Mouse (Mus musculus): ENCODE data around the gene Tmc7.

Tmc7 gene

GRCm38 (mm10) chr7:118498984-118499783, 85.4 kb downstream of the Tmc7 start:
- DNase-seq = no peak

GRCm38 (mm10) chr7:118494892-118495579, 89.5 kb downstream of the Tmc7 start:
- DNase-seq = no peak

GRCm38 (mm10) chr7:118493892-118494291, 90.6 kb downstream of the Tmc7 start:
- DNase-seq = peak; percentile 48

- DNase-seq = peak; percentile 90
These were observed 92.9 kb downstream of the Tmc7 start, which contains the start of gene Itpripl2 for GRCm38 (mm10) chr7:118491431-118492147. Gene Itpripl2 (minus strand): TSS chr7:118491975.

GRCm38 (mm10) chr7:118490666-118491430, 93.7 kb downstream of the Tmc7 start:
- peak; percentile 51 for DNase-seq

GRCm38 (mm10) chr7:118489706-118490665, 94.5 kb downstream of the Tmc7 start:
- DNase-seq = no peak

- no peak for DNase-seq
These were observed 96.4 kb downstream of the Tmc7 start for GRCm38 (mm10) chr7:118488060-118488664.

GRCm38 (mm10) chr7:118486917-118487316, 97.6 kb downstream of the Tmc7 start:
- DNase-seq = no peak

Data from lung, postnatal 14 days (tissue).